Mouse (Mus musculus): ENCODE data around the gene Pcbp2.

Gene Pcbp2

DNA sequence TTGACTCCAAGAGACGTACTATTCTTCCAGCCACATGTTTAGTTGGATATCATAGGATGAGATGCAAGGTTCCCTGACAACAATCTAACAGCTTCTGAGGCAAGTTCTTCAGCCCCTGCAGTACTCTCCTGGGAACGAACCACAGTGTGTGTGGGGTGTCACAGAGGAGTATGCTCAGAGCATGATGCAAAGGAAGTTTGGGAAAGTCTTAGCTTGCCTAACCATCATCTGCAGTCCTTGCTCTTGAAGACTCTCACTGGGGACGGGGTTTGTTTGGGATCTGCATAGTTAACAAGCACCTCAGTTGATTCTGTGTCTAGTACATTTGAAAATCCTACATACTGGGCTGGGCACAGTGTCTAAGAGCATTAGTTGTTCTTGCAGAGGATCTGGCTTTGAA is 38.0 kb downstream of the Pcbp2 start:
- no peak for DNase-seq

- DNase-seq, result no peak
Measured at GRCm38 (mm10) chr15:102510110-102510509, 39.8 kb downstream of the Pcbp2 start.

DNA sequence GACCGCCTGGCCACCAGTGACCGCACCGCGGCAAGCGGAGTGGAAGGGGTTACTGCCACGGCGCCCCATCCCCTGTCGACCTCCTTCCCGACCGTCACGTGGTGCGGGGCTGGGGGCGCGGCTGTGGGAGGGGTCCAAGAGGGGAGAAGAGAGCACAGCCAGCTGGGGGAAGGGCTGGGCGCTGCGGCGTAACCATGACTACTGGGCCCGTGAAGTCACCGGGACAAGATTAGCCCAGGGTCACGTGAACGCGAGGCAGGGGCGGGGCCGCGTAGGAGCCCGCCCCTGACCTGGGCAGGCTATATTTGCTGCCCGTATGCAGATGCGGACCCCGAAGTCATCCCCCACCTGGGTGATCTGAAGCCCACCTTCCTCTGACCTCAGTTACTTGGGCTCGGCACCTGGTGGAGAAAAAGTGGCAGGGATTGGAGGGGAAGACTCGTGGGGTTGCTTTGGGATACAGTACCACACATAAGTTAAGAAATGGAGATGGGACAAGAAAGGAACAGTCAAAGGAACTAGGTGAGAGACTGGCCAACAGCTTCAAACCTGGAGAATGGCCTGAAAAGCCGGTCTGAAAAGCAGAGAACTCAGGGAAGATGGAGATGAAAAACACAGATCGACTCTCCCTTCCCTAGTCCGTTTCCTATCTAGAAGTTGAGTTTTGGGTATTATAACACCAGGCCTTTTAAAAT is 40.4 kb downstream of the Pcbp2 start:
- peak; percentile 89 for DNase-seq

GRCm38 (mm10) chr15:102511285-102511833 is 41.0 kb downstream of the Pcbp2 start:
- peak in 1 of 2 experiments; percentile 21 for DNase-seq

DNA sequence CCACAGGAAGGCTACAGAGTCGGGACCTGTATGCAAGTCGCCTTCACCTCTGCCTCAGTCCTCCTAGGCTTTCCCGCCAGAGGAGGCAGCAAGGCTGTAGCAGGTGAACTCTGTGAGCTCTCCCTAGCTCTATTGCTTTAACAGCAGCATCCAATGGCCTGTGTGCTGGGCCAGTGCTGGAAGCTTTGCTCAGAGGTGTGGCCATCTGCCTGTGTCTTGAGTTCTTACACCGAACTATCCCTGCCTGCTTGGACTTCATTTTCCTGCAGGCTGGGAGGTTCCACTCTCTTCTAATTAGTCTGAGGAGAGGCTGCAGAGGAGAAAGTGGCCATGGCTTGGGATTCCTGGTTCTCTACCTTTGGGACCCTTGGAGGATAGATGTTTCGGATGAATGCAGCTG is 41.7 kb downstream of the Pcbp2 start:
- no peak for DNase-seq

DNA sequence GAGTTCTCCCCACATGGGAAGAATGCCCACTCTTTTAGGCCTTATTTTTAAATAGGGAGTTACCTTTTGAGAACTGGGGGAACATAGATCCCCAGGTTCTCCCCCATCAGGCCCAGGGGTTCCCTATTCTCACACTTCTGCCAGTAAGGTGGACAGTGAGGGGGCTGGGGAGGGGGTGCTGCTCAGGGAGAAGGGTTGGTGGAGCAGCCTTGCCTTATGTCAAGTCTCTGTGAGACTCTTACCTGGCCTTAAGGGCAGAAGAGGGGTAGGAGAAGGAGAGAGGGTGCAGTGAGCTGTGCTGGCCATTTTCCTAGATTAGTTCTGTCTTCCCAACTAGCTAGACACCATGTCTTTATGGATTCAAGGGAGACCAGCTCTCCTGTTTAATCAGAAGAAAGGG is 42.1 kb downstream of the Pcbp2 start:
- DNase-seq, result no peak

- no peak for DNase-seq
Measured at GRCm38 (mm10) chr15:102513004-102513403, 42.7 kb downstream of the Pcbp2 start.

- no peak for DNase-seq
Measured at GRCm38 (mm10) chr15:102515261-102515660, 44.9 kb downstream of the Pcbp2 start.

DNA sequence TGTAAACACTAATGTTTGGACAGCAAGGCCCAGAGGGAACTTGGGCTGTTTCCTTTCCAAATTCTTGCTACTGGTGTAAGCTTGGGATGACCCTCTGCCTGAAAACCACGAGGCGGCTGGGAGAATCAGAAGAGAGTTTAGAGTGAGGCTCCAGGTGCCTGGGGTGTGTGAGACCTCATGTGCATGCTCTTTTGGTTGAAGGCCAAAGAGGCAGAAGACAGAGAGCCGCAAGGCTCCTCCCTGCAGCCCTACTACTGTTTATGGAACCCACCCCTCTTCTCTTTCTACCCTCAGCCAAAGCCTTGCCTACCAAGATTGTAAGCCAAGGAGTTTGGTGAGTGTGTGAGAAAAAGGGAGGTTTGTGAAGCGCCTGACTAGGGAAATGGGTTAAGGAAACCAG is 45.5 kb downstream of the Pcbp2 start:
- no peak for DNase-seq

GRCm38 (mm10) chr15:102516293-102516692 is 46.0 kb downstream of the Pcbp2 start:
- no peak for DNase-seq

DNA sequence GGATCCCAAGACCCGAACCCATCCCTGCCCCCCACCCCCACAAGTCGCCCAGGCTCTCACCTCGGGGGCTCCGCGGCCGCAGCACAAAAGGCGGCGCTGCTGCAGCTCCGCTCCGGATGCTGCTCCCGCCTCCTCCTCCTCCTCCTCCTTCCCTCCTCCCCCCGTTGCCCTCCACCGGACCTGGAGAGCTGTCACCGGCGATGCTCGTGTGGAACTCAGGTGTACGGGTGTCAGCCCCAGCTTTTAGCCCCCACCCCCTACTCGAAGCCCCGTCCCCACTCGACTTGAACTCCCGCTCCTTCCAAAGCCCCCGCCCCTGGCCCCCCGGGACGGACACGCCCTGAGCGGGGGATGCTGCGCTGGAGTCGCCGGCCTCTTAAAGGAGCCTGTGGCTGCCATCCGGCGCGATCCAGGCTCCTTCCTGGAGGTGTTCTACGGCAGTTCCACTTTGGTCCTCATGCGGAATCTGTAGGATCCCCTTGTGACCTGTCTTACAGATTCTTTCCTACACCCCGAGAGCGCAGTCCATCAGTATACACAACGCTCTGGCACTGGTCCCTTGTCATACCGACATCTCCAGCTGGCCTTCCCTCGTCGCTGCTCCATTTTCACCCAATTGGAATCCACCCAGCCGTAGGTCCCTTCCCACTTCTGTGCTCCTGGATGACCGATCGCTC is 46.5 kb downstream of the Pcbp2 start, which contains the start of gene Map3k12:
Map3k12 (minus strand) TSS at position 337 of the 677 bp plus-strand sequence.
- DNase-seq, result peak; percentile 38

DNA sequence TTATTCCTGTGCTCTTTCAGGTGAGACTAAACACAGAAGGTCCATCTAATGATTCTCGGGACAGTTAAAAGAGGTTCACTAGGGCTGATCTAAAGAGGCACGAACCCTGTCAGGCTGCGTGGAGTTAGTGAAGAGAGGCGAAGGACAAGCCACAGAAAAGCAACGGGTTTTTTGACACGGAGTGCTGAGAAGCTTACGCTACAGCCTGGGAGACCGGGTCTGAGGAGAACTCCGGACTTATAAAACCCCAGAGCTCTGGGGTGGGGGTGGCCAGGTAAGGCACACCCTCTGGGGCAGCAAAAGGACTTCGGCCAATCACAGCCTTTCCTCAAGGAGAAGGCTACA is 47.3 kb downstream of the Pcbp2 start:
- no peak for DNase-seq

DNA sequence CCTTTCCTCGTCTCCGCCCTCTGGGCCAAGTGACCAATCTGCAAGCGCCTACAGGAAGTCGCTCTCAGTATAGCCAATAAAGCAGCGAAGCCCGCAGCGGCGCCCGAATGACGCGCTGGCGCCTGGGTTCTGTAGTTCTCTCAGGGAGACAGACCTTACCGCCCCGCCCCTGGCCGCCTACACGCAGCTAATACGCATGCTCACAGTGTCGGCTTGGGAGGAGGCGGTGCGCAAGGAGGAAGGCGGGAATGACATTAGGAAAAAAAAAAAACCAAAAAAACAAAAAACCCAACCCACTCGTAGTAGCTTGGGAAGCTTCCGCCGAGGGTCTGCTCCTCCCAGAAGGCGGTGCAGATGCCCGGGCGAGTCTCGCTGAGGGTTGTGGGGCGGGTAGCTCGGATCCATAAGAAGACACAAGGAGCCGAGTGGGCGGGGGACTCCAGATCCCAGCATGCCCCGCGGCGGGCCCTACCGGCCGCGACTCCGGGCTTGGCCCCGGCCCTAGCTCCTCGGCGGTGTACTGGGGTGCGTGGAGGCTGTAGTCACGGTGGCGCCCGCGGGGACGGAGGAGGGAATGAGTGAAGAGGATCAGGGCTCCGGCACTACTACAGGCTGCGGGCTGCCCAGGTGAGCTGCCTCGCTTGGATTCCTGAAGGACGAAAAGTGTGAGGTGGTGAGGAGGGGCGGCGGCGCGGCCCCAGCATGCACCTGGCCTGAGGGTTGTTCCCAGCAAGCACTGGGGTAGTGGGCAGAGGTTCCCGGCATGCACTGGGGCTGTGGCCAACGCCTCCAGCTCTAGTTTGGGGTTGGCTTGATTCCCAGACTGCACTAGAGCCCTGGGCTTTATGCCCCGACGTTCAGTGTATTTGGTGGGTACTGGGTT is 47.9 kb downstream of the Pcbp2 start, which contains the start of gene Tarbp2:
Tarbp2 (plus strand) TSS at position 217 of the 883 bp plus-strand sequence.
- peak; percentile 97 for DNase-seq

GRCm38 (mm10) chr15:102518859-102519201 is 48.5 kb downstream of the Pcbp2 start:
- DNase-seq, result no peak

- DNase-seq, result no peak
Measured at GRCm38 (mm10) chr15:102519211-102520141, 49.1 kb downstream of the Pcbp2 start.

GRCm38 (mm10) chr15:102520416-102520815 is 50.1 kb downstream of the Pcbp2 start:
- DNase-seq, result no peak

DNA sequence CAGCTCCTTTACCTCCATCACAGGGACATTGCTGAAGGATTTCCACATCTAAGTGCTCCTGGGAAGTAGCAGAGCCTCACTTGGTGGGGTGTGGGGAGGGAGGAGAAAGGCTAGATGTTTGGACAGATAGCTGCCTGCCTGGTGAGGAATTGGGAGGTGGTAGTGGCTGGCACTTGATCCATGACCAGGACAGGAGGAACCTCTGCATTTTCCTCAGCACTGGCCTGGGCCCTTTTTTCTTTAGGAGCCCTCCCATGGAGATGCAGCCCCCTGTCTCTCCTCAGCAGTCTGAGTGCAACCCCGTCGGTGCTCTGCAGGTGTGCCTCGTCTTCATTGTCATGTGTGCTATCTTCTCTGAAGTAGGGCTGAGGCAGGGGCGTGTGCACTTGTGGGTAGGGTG is 51.1 kb downstream of the Pcbp2 start:
- DNase-seq, result no peak

DNA sequence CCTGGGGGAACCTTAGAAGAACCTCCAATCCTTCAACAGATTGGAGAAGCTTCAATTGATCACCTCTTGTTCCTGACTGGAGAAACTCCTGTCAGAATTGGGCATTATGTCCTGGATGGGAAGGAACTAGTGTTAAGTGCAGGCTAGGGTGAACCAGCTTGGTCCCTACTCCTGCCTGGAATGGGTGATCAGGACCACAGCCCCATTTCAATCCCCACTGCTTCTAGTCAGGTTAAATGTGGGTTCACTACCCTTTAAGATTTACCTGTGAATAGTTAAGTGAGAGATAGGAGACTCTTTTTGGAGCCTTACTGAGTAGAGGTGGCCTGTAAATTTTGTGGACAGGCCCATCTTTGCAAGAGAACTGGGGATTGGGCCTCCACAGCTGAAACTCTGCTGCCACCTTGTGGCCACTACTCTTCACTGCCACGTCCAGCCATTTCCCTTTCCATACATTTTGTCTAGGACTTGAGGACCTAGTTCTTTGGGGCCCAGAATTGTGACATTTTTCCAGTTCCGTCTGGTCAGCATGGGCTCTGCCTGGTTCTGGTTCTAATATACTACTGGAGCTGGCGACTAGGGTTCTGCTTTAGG is 54.6 kb downstream of the Pcbp2 start, which contains the start of gene Npff:
Npff (minus strand) TSS at position 51 of the 594 bp plus-strand sequence.
- DNase-seq, result peak; percentile 82 to 84

- DNase-seq, result no peak
Measured at GRCm38 (mm10) chr15:102526111-102527002, 56.0 kb downstream of the Pcbp2 start.

- peak; percentile 35 to 41 for DNase-seq
Measured at GRCm38 (mm10) chr15:102527936-102528335, 57.6 kb downstream of the Pcbp2 start.

Measured in B cell, adult 2 months (primary cell).